Mouse (Mus musculus) adrenal gland, postnatal 14 days (tissue): ENCODE measurements at regions not wholly inside any gene's neighbourhood (a gene's known extent, or its start where the extent isn't known, plus 50 kb on each side); places are given as distances from the start of the nearest gene placed in this dataset.
A peak's percentile ranks its signal among the peaks of the same experiment; 100 is the strongest.

ENCODE experiments used
- DNase-seq: peaks from one replicate; pipeline ENCODE4 v3.0.0; 2021; ENCODE audit warnings: mixed read lengths

- DNase-seq = no peak
Measured at GRCm38 (mm10) chr2:8628007-8628406, 1118.6 kb upstream of the Celf2 start.

- DNase-seq = no peak
Measured at GRCm38 (mm10) chr2:8628485-8629208, 1119.3 kb upstream of the Celf2 start.

GRCm38 (mm10) chr2:8638082-8638481, 1128.7 kb upstream of the Celf2 start:
- no peak for DNase-seq

GRCm38 (mm10) chr2:8639282-8639681, 1129.9 kb upstream of the Celf2 start:
- peak; percentile 17 for DNase-seq

GRCm38 (mm10) chr2:8645463-8645862, 1136.1 kb upstream of the Celf2 start:
- DNase-seq = peak; percentile 7

GRCm38 (mm10) chr2:8660544-8660943, 1151.2 kb upstream of the Celf2 start:
- no peak for DNase-seq

- peak; percentile 67 for DNase-seq
Measured at GRCm38 (mm10) chr2:8673751-8674378, 1164.5 kb upstream of the Celf2 start.

GRCm38 (mm10) chr2:8675537-8675936, 1166.2 kb upstream of the Celf2 start:
- DNase-seq = no peak

GRCm38 (mm10) chr2:8676546-8676945, 1167.2 kb upstream of the Celf2 start:
- peak; percentile 18 for DNase-seq

- no peak for DNase-seq
Measured at GRCm38 (mm10) chr2:8690846-8691643, 1181.7 kb upstream of the Celf2 start.

- peak; percentile 33 for DNase-seq
Measured at GRCm38 (mm10) chr2:8729306-8729705, 1151.7 kb upstream of the 4930412O13Rik start.

- DNase-seq = peak; percentile 32
Measured at GRCm38 (mm10) chr2:8754142-8754541, 1126.9 kb upstream of the 4930412O13Rik start.

- DNase-seq = no peak
Measured at GRCm38 (mm10) chr2:8756546-8756945, 1124.5 kb upstream of the 4930412O13Rik start.

GRCm38 (mm10) chr2:8770636-8771035, 1110.4 kb upstream of the 4930412O13Rik start:
- DNase-seq = no peak

- DNase-seq = no peak
Measured at GRCm38 (mm10) chr2:8781152-8781935, 1099.7 kb upstream of the 4930412O13Rik start.

GRCm38 (mm10) chr2:8782225-8782624, 1098.8 kb upstream of the 4930412O13Rik start:
- no peak for DNase-seq

GRCm38 (mm10) chr2:8802061-8802460, 1079.0 kb upstream of the 4930412O13Rik start:
- DNase-seq = no peak

GRCm38 (mm10) chr2:8809609-8810008, 1071.4 kb upstream of the 4930412O13Rik start:
- DNase-seq = no peak

GRCm38 (mm10) chr2:8818127-8818526, 1062.9 kb upstream of the 4930412O13Rik start:
- DNase-seq = no peak

- no peak for DNase-seq
Measured at GRCm38 (mm10) chr2:8825406-8825805, 1055.6 kb upstream of the 4930412O13Rik start.
